Mouse (Mus musculus) heart, adult 9 months (tissue): ENCODE data around the gene Chl1.

Experiments used
- DNase-seq, 2 experiments: peaks; one replicate each; pipeline ENCODE4 v3.0.0; 2022; ENCODE audit warnings: low spot score in 2 of 2

The Chl1 gene

DNA sequence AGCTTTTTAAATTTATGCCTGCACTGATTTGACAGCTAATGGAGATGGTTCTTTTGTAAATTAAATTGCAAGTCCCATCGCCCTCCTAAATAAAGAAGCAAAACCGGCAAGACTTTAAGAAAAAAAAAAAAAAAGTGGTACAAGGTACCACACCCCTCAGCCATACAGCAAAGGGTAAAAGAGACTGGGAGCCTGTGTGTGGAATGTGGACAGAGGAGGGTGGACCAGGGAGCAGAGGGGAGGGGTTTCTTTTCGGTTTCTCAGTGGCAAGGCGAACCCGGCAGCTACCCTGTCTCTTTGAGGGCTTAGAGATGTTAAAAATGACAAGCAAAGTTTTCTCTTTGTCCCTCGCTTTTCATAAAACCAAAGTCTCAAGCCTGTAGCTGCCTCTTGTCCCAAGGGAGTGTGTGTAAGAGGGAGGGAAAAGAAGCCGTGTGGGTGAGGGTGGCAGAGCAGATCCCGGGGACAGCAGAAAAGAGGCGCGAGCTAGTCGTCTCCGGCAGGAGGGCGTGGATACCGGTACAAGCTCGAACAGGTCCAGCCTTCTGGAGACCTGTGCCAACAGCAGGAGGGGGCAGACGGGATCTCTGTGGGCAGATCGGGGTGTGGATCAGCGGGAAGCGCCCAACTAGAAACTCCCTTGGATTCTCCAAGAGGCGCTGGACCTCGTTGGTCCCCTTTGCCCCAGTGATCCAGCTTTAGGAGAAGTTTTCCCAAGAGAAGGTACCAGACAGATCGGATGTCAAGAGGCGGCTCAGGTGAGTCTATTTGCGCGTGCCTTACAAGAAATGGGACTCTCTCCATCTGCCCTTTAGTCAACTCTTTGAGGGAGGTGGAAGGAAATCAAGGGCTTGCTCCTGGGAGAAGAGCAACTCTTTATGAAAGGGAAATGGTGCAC is at the start of gene Chl1:
TSS of gene Chl1 (plus strand) at position 195 of the 898 bp plus-strand sequence.
- no peak for DNase-seq

DNA sequence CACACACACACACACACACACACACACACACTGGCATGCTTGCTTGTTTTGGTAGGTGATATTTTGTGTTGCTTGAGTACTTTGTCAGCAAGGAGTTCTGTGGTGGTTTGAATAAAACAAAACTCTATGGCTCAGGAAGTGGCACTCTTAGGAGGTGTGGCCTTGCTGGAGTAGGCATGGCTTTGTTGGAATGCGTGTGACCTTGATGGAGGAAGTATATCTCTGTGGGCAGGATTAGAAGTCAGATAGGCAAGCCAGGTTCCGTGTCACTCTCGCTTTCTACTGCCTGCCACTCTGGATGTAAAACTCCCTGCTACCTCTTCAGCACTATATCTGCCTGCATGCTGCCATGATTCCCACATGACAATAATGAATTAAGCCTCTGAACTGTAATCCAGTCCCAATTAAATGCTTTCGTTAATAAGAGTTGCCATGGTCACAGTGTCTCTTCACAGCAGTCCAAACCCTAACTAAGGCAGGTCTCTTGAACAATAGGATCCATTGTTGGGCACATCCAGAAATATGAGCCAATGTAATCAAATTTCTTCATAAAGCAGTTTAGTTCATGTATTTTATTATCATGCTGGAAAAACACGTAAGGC is 44.8 kb upstream of the Chl1 start:
- DNase-seq = no peak

DNA sequence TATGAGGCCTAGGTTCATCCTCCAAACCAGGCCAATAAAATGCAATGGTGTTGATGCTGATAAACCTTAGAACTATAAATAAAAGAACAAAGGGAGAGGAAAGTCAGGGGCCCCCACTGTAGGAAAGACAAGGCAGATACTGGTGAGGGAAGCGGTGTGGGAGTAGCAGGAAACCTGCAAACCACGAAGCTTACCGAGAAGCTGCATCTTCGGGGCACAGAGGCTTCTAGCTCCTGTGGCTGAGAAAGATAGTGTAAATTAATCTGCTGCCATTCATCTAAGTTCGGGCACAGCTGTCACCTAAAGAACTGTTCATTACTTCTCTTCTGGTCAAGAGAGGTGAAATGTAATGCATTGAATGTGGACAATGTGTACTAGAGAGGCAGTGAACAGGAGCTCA is 37.1 kb upstream of the Chl1 start:
- no peak for DNase-seq

DNA sequence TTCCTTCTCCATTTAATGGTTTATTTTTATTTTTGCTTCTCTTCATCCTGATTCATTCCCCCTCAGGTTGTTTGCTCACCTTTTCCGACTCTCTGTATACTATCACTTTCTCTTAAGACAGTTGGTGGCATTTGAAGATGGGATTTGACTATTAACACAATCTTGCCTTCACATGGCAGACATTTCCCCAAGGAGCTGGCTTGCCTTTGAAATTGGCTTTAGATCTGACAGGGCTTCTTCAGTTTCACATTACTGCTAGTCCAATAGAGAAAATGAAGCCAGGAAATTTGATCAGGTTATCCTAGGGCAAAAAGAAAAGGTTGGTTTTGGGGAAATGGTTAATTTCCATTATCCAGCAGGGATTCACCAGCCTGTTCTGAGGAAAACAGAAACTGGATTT is 23.2 kb upstream of the Chl1 start:
- no peak for DNase-seq

GRCm38 (mm10) chr6:103498404-103498803 is 12.0 kb upstream of the Chl1 start:
- no peak for DNase-seq

GRCm38 (mm10) chr6:103504065-103504464 is 6.3 kb upstream of the Chl1 start:
- no peak for DNase-seq

- DNase-seq = no peak
Measured at GRCm38 (mm10) chr6:103507751-103508575, 2.4 kb upstream of the Chl1 start.

GRCm38 (mm10) chr6:103509596-103509995 is 790 bp upstream of the Chl1 start:
- no peak for DNase-seq

- DNase-seq = no peak
Measured at GRCm38 (mm10) chr6:103511290-103511971, 1.0 kb downstream of the Chl1 start.

DNA sequence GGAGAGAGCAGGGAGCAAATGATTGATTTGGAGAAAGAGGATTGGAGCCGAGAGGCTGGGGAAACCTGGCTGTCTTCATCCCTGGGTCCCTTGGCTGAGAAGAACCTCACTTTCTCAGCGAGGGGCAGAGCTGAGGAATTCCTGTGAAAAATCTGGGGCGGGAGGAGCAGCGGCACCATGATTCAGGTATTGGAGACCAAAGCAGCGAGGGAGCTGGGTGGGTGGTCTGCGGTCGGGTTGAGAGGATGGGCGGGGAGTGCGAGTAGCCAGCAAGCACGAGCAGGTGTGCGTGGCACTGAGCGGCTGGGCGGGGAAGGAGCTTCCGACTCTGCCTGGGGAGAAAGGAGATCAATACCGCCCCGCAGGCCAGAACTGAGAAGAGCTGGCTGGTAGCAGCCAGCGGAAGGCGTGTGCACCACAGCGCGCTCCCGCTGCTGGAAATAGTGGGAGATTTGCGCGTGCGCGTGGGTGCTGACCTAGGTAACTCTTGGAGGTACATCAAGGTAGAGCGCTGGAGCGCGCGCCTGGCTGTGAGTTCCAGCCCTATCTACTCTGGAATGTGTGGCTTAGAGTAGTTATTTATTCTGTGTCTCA is 1.7 kb downstream of the Chl1 start:
- no peak for DNase-seq

DNA sequence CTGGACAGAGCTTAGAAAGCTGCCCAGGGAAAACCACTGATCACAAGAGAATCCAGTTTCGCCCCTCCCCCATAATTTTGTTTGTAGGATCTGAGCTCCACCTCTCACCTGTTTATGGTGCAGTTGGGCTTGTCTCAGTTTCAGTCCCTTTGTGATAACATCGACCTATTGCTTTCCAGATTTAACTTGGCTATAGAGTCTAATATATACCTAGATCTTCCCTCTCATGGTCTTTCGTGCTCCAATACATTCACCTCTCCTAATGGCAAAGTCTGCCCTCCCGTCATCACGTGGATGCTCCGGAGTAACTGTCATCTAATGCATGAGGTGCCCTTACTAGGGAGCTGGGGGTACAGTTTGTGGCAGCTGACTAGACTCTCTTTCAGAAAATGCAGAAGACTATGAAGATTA is 2.5 kb downstream of the Chl1 start:
- no peak for DNase-seq

DNA sequence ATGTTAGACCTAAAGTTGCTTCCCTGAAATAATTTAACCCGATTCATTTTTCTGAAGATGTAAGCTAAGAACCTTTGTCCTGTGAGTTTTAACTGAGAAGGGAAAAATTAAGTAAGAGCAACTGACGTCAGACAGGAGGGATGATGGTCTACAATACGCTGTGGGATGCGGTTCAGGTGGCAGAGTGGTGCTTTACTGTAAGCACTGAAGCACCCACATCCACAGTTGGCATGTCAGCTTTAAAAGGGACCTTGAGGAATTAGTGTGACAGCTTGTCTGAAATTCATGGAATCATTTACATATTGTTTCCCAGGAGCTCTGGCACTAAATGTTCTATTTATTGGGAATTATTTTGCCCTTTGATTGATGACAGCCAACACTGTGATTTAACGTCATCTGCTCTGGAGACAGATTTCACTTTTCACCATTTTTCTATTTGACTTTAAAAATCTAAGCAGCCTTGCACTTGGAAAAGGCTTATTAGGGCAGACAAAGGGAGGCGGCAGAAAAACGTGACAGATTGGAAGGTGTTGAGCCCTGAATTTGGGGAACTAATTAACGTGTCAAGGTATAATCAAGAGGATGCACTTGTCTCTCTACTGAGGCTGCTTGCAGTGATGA is 3.3 kb downstream of the Chl1 start:
- DNase-seq = no peak

GRCm38 (mm10) chr6:103514346-103514745 is 4.0 kb downstream of the Chl1 start:
- DNase-seq = no peak

DNA sequence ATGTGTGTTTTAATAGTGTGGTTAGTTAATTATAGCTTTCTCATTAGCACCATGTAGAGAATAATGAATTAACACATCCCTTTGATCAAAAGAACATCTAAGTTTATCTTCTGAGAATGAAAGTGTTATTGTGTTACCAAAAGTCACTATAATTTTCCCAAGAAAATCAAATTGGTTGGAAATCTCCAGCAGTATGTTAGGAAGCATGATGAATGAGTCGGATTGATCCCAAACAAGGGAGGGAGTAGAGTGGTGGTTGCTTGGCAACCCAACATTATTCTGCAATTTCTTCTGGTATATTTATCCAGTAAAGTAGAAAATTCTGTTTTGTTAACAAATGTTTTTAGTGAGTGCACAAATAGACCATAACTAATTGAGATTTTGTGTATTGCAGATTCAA is 4.4 kb downstream of the Chl1 start:
- DNase-seq = no peak

- no peak for DNase-seq
Measured at GRCm38 (mm10) chr6:103519596-103519995, 9.2 kb downstream of the Chl1 start.

- no peak for DNase-seq
Measured at GRCm38 (mm10) chr6:103525326-103526024, 15.1 kb downstream of the Chl1 start.

GRCm38 (mm10) chr6:103526945-103527777 is 16.8 kb downstream of the Chl1 start:
- DNase-seq = no peak

DNA sequence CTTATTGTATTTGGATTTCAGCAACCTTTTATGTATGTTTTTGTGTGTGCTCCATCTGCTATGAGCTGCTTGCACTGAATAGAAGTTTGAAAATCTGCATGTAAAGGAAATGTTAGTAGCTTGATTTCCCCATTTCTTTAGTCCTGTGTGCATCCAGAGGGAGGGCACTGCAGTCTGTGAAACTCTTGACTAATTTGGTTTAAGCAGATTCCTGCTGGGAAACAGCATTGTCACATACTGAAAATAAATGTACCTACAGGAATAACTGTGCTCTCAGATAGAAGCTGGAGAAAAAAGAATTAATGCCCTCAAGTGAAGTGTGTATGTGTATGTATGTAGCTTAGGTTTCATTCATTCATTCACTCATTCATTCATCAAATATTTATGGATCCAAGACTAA is 22.7 kb downstream of the Chl1 start:
- no peak for DNase-seq

GRCm38 (mm10) chr6:103534027-103534426 is 23.6 kb downstream of the Chl1 start:
- DNase-seq = no peak
